Mouse (Mus musculus): ENCODE measurements around the gene Serpinb6c. TPM values are rescaled to one million over a fixed set of nuclear protein-coding genes. Genes with fewer than 3 reads are reported as not detected.

Gene Serpinb6c
- polyA plus RNA-seq (2015; fragmentation: Nextera tagmentation; extraction: Ambion mirVana): 0.10 and 0.19 TPM in 2 replicates

GRCm38 (mm10) chr13:33905176-33905954 is at the start of gene Serpinb6c:
Gene Serpinb6c, minus strand, starts transcription at chr13:33905708.

GRCm38 (mm10) chr13:33843308-33843707 is 62.2 kb downstream of the Serpinb6c start, which contains the start of gene Serpinb6e:
Gene Serpinb6e, minus strand, starts transcription at chr13:33843408.

Other genes with a start within 250 kb of the Serpinb6c start
- not detected in 2 replicates for gene Serpinb6d, start 244.3 kb downstream of the Serpinb6c start, polyA plus RNA-seq (2015; fragmentation: Nextera tagmentation; extraction: Ambion mirVana)
- gene Serpinb6e, start 62.3 kb downstream of the Serpinb6c start, polyA plus RNA-seq (2015; fragmentation: Nextera tagmentation; extraction: Ambion mirVana): not detected in 2 replicates
- gene Nqo2, start 59.0 kb upstream of the Serpinb6c start, polyA plus RNA-seq (2015; fragmentation: Nextera tagmentation; extraction: Ambion mirVana): 14.8 and 18.7 TPM in 2 replicates
- 14.4 and 15.3 TPM in 2 replicates for gene Ripk1, start 96.7 kb upstream of the Serpinb6c start, polyA plus RNA-seq (2015; fragmentation: Nextera tagmentation; extraction: Ambion mirVana)
- 114 and 117 TPM in 2 replicates for gene Serpinb6a, start 97.1 kb upstream of the Serpinb6c start, polyA plus RNA-seq (2015; fragmentation: Nextera tagmentation; extraction: Ambion mirVana)
- gene Bphl, start 131.9 kb upstream of the Serpinb6c start, polyA plus RNA-seq (2015; fragmentation: Nextera tagmentation; extraction: Ambion mirVana): 33.6 and 33.7 TPM in 2 replicates
- 116 and 139 TPM in 2 replicates for gene Tubb2a, start 172.3 kb upstream of the Serpinb6c start, polyA plus RNA-seq (2015; fragmentation: Nextera tagmentation; extraction: Ambion mirVana)
- gene Tubb2b, start 224.8 kb upstream of the Serpinb6c start, polyA plus RNA-seq (2015; fragmentation: Nextera tagmentation; extraction: Ambion mirVana): 4.8 and 7.6 TPM in 2 replicates